Mouse (Mus musculus): ENCODE measurements at regions not wholly inside any gene's neighbourhood (a gene's known extent, or its start where the extent isn't known, plus 50 kb on each side); places are given as distances from the start of the nearest gene placed in this dataset.

DNA sequence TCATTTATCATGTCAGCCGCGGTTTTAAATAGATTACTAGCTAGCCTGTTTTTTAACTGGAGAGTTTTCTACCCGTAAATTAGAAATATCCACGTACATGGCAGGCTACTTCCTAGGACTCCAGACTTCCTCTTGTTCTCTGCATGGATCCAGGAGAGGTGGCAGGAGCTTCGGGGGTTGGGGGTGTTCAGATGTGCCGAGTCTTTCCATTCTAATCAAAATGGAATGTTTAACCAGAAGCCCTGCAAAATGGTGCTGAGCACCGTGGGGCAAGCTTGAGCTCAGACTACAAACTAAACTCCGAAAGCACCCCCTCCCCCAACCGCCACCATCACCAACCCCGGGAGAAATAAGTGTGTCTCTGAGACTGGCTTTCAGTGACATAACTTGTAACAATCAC, 73.4 kb upstream of the 4930535I16Rik start:
- ATAC-seq (ENCODE audit: low TSS enrichment) = no peak

DNA sequence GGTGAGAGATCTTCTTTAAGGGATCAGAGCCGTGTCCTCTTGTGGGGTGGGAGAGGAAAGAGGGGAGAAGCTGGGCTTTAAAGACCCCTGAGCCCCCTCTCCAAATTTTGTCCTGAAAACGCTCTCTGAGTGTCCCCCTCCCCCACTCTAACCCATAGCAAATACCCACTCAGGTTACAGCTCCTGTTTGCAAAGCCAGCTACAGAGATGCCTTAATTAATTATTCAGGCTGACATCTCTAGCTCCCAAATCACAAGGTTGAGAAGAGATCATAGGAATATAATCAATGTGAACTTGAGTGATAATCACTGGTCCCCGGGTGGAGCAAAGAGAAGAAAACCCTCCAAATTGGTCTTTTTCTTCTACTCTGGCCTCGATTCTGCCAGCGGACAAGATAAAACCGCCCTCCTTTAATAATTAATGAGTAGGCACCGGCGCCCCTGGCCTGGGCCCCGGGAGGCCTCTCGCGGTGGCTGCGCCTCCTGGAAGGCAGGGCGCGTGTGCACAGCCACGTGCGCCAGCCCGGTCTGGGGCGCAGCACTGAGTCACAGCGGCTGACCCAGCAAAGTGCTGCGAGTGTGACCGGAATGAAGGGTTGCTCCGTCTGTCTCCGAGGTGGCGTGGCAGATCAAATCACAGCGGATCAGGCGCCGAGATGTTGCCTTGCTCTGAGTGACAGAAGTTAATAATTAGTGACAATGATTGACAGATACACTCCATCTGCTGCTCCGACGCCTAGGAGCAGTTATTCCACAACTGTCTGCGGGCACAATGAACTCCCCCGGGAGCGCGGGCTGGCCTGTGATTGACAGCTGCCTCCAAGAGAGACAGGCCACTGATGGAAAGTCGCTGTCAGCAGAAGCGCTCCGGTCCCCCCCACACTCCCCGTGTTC, 72.7 kb upstream of the 4930535I16Rik start:
- peak; percentile 64; the same call in 1 of the 2 replicates for ATAC-seq (ENCODE audit: low TSS enrichment)
